Mouse (Mus musculus) lung, postnatal 4 days (tissue): Measurements from ENCODE around the gene Dock6.
A peak's percentile ranks its signal among the peaks of the same experiment; 100 is the strongest.
"Not testable (repeated sequence)": the region's sequence is repeated elsewhere in the genome, so short reads cannot be mapped to it uniquely, and the experiment has no call there.

Source experiments
- DNase-seq, 2 experiments: peaks; one replicate each; pipeline ENCODE4 v3.0.0; 2021

Dock6 gene

GRCm38 (mm10) chr9:21774353-21774752 lies 78.1 kb downstream of the Dock6 start:
- peak in 1 of 2 experiments; percentile 19 for DNase-seq

GRCm38 (mm10) chr9:21773396-21773795 lies 79.0 kb downstream of the Dock6 start:
- not testable (repeated sequence) for DNase-seq

- DNase-seq = peak in 1 of 2 experiments; percentile 76
Measured at GRCm38 (mm10) chr9:21769558-21770183, 82.8 kb downstream of the Dock6 start.

- peak; percentile 46 to 68 for DNase-seq
Measured at GRCm38 (mm10) chr9:21768511-21769411, 83.7 kb downstream of the Dock6 start.

- peak; percentile 50 to 80 for DNase-seq
Measured at GRCm38 (mm10) chr9:21767896-21768295, 84.5 kb downstream of the Dock6 start.

GRCm38 (mm10) chr9:21764084-21764999 lies 88.1 kb downstream of the Dock6 start:
- peak in 1 of 2 experiments; percentile 43 for DNase-seq

GRCm38 (mm10) chr9:21762135-21762534 lies 90.3 kb downstream of the Dock6 start:
- peak in 1 of 2 experiments; percentile 77 for DNase-seq

- peak; percentile 95 to 97 for DNase-seq
Measured at GRCm38 (mm10) chr9:21760155-21761088, 92.0 kb downstream of the Dock6 start, which contains the start of gene Spc24. Gene Spc24, minus strand, starts transcription at chr9:21760303.

- DNase-seq = no peak
Measured at GRCm38 (mm10) chr9:21759718-21760117, 92.7 kb downstream of the Dock6 start.

- no peak for DNase-seq
Measured at GRCm38 (mm10) chr9:21758576-21759529, 93.6 kb downstream of the Dock6 start.

GRCm38 (mm10) chr9:21754516-21755321 lies 97.7 kb downstream of the Dock6 start:
- DNase-seq = no peak

- peak; percentile 85 to 92 for DNase-seq
Measured at GRCm38 (mm10) chr9:21754003-21754402, 98.4 kb downstream of the Dock6 start.

GRCm38 (mm10) chr9:21752252-21752792 lies 100.1 kb downstream of the Dock6 start:
- peak; percentile 55 to 65 for DNase-seq

GRCm38 (mm10) chr9:21751347-21751746 lies 101.1 kb downstream of the Dock6 start:
- peak; percentile 70 to 78 for DNase-seq

GRCm38 (mm10) chr9:21750370-21750769 lies 102.1 kb downstream of the Dock6 start:
- DNase-seq = no peak
